Mouse (Mus musculus): ENCODE measurements around the gene Dnal4. TPM values are rescaled to one million over a fixed set of nuclear protein-coding genes. Genes with fewer than 3 reads are reported as not detected.
A peak's percentile ranks its signal among the peaks of the same experiment; 100 is the strongest.

Dnal4 gene
- polyA plus RNA-seq, 2 experiments: 60.9 to 70.2 TPM

- Histone ChIP-seq H3K36me3 (ENCODE audit: control insufficient read depth, insufficient read depth, low read length) (no peaks in the 10 kb centered on the region), H3K9ac (ENCODE audit: low read depth, low read length, severe bottlenecking) (peak within 1 kb of the TSS; percentile 60), H3K9me3 (ENCODE audit: control insufficient read depth, low read length) (no peaks in the 10 kb centered on the region), H3K4me2 (replicated peaks; ENCODE audit: low read depth, low read length, severe bottlenecking) (peak within 1 kb of the TSS; percentile 81), H3K4me3 (replicated peaks; ENCODE audit: low read length) (peak within 1 kb of the TSS; percentile 59), H3K4me1 (ENCODE audit: control insufficient read depth, insufficient read depth, low read length) (0 out of 2 replicates have a peak, but pooled peaks cover 2% of the 10 kb centered on the region), H3K27me3 (ENCODE audit: control insufficient read depth, insufficient read depth, low read length) (peaks cover 71% of the 10 kb centered on the region), H3K27ac (replicated peaks; ENCODE audit: low read depth, low read length) (no peak within 1 kb of the TSS)
- DNase-seq (ENCODE audit: low spot score): peak; percentile 60
- TF ChIP-seq POLR2A (IDR thresholded peaks at IDR 0.05; ENCODE audit: borderline replicate concordance, extremely low read depth, insufficient read depth, insufficient read length): no peak
- under 1% methylated on average over 31 of the region's 91 CpGs for WGBS
- ATAC-seq (ENCODE audit: low FRiP score, low read depth): peak; percentile 77
Observed at GRCm38 (mm10) chr15:79804352-79805071, 26.9 kb upstream of the Dnal4 start, which contains the start of gene Nptxr. TSS of gene Nptxr (minus strand) at chr15:79804766.

- Histone ChIP-seq H3K4me2 (replicated peaks; ENCODE audit: low read depth, low read length, severe bottlenecking) (peak overlapping the region; percentile 81), H3K9me3 (ENCODE audit: control insufficient read depth, low read length) (no peaks in the 10 kb centered on the region), H3K4me3 (replicated peaks; ENCODE audit: low read length) (peak overlapping the region; percentile 59), H3K36me3 (ENCODE audit: control insufficient read depth, insufficient read depth, low read length) (no peaks in the 10 kb centered on the region), H3K27ac (replicated peaks; ENCODE audit: low read depth, low read length) (no peak overlapping the region), H3K4me1 (ENCODE audit: control insufficient read depth, insufficient read depth, low read length) (0 out of 2 replicates have a peak, but pooled peaks cover 2% of the 10 kb centered on the region), H3K27me3 (ENCODE audit: control insufficient read depth, insufficient read depth, low read length) (peaks cover 71% of the 10 kb centered on the region), H3K9ac (ENCODE audit: low read depth, low read length, severe bottlenecking) (peak overlapping the region; percentile 60)
- peak; percentile 31; the same call in 1 of the 2 replicates for ATAC-seq (ENCODE audit: low FRiP score, low read depth)
- DNase-seq (ENCODE audit: low spot score): no peak
- no peak for TF ChIP-seq POLR2A (IDR thresholded peaks at IDR 0.05; ENCODE audit: borderline replicate concordance, extremely low read depth, insufficient read depth, insufficient read length)
- 6% methylated on average over 62 of the region's 81 CpGs for WGBS
Observed at GRCm38 (mm10) chr15:79803533-79804351, 26.1 kb upstream of the Dnal4 start.

- Histone ChIP-seq H3K27me3 (ENCODE audit: control insufficient read depth, insufficient read depth, low read length) (peaks cover 62% of the 10 kb centered on the region), H3K36me3 (ENCODE audit: control insufficient read depth, insufficient read depth, low read length) (no peaks in the 10 kb centered on the region), H3K4me1 (ENCODE audit: control insufficient read depth, insufficient read depth, low read length) (0 out of 2 replicates have a peak, but pooled peaks cover 2% of the 10 kb centered on the region), H3K9ac (ENCODE audit: low read depth, low read length, severe bottlenecking) (no peak overlapping the region), H3K9me3 (ENCODE audit: control insufficient read depth, low read length) (no peaks in the 10 kb centered on the region), H3K4me2 (replicated peaks; ENCODE audit: low read depth, low read length, severe bottlenecking) (no peak overlapping the region), H3K27ac (replicated peaks; ENCODE audit: low read depth, low read length) (no peak overlapping the region), H3K4me3 (replicated peaks; ENCODE audit: low read length) (no peak overlapping the region)
- 49% methylated on average over 4 of the region's 4 CpGs for WGBS
- DNase-seq (ENCODE audit: low spot score) (no peak), ATAC-seq (ENCODE audit: low FRiP score, low read depth) (no peak)
- no peak for TF ChIP-seq POLR2A (IDR thresholded peaks at IDR 0.05; ENCODE audit: borderline replicate concordance, extremely low read depth, insufficient read depth, insufficient read length)
Observed at GRCm38 (mm10) chr15:79802304-79802703, 24.7 kb upstream of the Dnal4 start.

GRCm38 (mm10) chr15:79801646-79802045, 24.0 kb upstream of the Dnal4 start:
- H3K9ac ChIP-seq (ENCODE audit: low read depth, low read length, severe bottlenecking): no peak overlapping the region
- no peaks in the 10 kb centered on the region for H3K36me3 ChIP-seq (ENCODE audit: control insufficient read depth, insufficient read depth, low read length)
- no peak overlapping the region for H3K27ac ChIP-seq (replicated peaks; ENCODE audit: low read depth, low read length)
- 73% methylated on average over 2 of the region's 2 CpGs for WGBS
- peaks cover 56% of the 10 kb centered on the region for H3K27me3 ChIP-seq (ENCODE audit: control insufficient read depth, insufficient read depth, low read length)
- no peak overlapping the region for H3K4me2 ChIP-seq (replicated peaks; ENCODE audit: low read depth, low read length, severe bottlenecking)
- H3K9me3 ChIP-seq (ENCODE audit: control insufficient read depth, low read length): no peaks in the 10 kb centered on the region
- no peak overlapping the region for H3K4me3 ChIP-seq (replicated peaks; ENCODE audit: low read length)
- DNase-seq (ENCODE audit: low spot score) (no peak), ATAC-seq (ENCODE audit: low FRiP score, low read depth) (no peak)
- 0 out of 2 replicates have a peak, but pooled peaks cover 2% of the 10 kb centered on the region for H3K4me1 ChIP-seq (ENCODE audit: control insufficient read depth, insufficient read depth, low read length)
- no peak for TF ChIP-seq POLR2A (IDR thresholded peaks at IDR 0.05; ENCODE audit: borderline replicate concordance, extremely low read depth, insufficient read depth, insufficient read length)

GRCm38 (mm10) chr15:79800701-79801100, 23.1 kb upstream of the Dnal4 start:
- 55% methylated on average over 11 of the region's 11 CpGs for WGBS
- TF ChIP-seq POLR2A (IDR thresholded peaks at IDR 0.05; ENCODE audit: borderline replicate concordance, extremely low read depth, insufficient read depth, insufficient read length): no peak
- ATAC-seq (ENCODE audit: low FRiP score, low read depth): no peak
- no peaks in the 10 kb centered on the region for H3K9me3 ChIP-seq (ENCODE audit: control insufficient read depth, low read length)
- H3K9ac ChIP-seq (ENCODE audit: low read depth, low read length, severe bottlenecking): no peak overlapping the region
- H3K4me3 ChIP-seq (replicated peaks; ENCODE audit: low read length): no peak overlapping the region
- no peak overlapping the region for H3K27ac ChIP-seq (replicated peaks; ENCODE audit: low read depth, low read length)
- DNase-seq (ENCODE audit: low spot score): no peak
- H3K4me1 ChIP-seq (ENCODE audit: control insufficient read depth, insufficient read depth, low read length): 0 out of 2 replicates have a peak, but pooled peaks cover 2% of the 10 kb centered on the region
- no peak overlapping the region for H3K4me2 ChIP-seq (replicated peaks; ENCODE audit: low read depth, low read length, severe bottlenecking)
- H3K27me3 ChIP-seq (ENCODE audit: control insufficient read depth, insufficient read depth, low read length): peaks cover 46% of the 10 kb centered on the region
- H3K36me3 ChIP-seq (ENCODE audit: control insufficient read depth, insufficient read depth, low read length): no peaks in the 10 kb centered on the region

Measured in limb, embryonic 14.5 days (tissue).